Mouse (Mus musculus) R1 (cell line): Measurements from ENCODE around the gene Medag.

Experiments used
- DNase-seq: peaks from one replicate; pipeline ENCODE4 v3.0.0-alpha.2; 2018; ENCODE audit warnings: low read depth, low spot score

The Medag gene

GRCm38 (mm10) chr5:149382601-149383000, 28.9 kb upstream of the Medag start:
- DNase-seq, result no peak

DNA sequence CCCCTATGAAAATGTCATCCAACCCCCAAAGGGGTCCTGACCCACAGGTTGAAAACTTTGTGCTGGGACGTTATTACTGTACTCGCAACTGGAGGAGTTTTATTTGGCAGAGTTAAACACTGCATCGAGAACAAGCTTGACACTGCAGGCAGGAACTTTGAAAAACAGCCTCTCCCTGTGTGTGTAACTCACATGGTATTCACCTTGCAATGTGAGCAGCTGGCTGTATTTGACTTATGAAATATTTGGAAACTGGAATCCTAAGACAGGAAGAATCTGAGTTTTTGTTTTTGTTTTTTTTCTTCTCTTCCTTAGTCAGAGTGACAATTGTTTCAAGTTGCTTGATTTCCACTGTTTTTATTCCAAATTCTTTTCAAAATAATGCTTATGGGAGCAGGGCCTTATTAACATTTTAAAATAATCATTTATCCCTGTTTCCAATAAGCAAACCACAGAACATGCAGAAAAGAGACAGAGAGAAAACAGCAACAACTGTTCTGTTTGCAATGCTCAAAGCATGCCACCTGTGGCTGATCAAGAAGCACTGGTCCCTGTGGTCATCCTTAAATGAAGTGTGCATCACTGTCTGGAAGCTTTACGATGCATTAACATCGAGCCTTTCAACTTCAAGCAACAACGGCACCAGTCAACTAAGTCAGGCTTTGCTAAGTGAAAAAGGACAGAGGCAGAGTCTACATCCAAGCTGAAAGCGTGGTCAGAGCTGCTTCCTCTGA, 26.2 kb upstream of the Medag start:
- no peak for DNase-seq

DNA sequence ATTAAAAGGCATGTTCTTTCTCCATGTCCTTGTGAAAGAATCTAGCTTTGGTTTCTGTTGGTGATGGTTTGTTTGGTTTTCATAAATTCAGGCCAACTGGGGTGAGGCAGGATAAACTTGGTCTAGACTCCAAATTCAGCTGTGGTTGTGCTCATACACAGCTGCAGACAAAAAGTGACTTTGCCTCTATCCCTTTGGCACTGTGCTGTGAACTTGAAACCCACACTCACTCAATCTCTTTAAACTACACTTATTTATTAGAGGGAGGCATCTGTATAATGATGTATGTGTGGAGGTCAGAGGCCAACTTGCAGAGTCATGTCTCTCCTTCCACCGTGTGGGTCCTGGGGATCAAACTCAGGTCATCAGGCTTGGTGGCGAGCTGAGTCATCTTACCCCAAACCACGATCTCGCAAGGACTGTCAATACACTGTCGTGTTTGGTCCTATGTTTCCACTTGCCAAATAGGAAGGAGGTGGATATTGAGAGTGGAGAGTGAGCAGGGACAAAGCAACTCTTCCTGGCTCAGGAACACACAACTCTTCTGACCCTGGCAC, 25.2 kb upstream of the Medag start:
- DNase-seq, result no peak

DNA sequence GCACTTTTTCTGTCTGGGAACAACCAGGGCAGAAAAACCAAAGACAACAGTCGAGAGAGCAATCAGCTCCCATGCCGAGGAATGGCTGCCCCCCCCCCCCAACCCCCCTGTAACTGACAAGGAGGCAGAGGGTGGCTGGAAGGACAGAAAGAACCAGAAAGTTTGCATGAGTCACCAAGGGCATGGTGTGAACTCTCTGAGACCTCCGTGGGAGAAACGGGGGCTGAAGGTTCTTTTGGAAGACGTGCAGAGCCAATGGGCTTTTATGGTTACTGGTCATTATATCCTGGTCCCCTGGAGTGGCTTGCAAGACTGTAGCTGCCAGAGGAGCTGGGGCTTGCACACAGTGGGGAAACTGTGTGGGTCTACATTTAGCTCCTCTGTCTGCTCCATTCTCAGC, 22.6 kb upstream of the Medag start:
- DNase-seq, result peak; percentile 29

DNA sequence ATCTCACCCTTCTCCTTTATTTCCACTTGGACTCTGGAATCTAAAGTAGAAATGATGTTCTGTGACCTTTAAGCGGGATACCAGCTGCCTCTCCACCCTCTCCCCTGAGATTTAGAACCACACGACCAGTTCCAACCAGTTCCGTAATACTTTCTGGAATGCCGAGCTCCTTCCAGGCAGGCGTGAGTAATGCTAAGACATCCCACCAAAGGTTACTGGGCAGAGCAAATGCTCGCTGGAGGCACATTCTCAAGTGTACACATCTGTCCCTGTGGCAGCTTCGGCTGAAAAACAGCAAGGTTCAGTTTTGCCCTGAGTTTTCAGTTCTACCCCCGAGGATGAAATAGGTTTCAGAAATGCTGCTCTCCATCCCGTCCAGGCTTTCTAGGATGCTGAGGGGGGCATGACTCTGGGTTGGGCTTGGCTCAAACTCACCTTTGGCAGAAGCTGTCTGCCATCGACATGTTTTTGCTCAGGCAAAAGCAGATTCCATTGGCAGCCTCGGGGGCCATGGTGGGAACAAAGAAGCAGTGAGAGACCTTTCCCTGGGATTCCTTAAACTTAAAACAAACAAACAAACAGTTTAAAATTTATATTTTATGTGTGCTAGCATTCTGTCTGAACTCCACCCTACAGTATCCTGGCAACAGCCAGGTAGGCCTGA, 21.9 kb upstream of the Medag start:
- peak; percentile 85 for DNase-seq

DNA sequence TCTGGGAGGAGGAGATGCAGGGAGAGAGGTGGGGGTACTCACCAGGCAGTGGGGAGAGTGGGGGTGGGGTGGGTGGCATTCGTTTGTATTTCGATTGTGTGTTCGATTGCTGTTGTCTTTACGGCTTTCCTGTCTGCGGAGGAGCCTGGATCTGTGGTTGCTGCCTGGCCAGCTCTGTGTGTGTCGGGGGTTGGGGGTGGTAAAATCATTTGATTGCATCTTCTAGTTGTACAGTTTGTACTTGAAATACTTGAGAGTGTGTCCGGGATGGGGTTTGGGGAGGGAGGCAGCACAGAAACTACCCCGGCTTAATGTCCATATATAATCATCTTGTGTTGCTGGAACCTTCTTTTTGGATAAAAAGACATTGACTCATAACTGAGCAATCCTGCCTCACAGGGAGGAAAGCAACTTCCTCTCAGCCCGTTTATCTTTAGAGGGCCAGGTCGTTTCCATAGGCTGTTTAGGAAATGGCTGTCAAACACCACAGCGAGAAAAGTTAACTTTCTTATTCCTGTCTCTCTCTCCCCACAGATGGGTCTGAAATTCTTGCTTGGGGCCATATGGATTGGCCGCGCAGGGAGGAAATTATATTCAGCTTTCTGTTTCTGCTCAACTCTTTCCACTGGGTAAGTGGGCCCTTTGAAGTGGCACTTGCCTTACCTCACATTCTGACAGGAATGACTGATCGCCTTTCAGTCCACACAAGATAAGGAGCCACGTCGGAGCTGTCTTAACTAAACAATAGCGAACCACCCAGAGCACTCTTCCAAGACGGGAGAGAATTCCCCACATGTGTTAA, 19.8 kb upstream of the Medag start:
- no peak for DNase-seq

GRCm38 (mm10) chr5:149392420-149392988, 19.0 kb upstream of the Medag start:
- DNase-seq, result peak; percentile 70

GRCm38 (mm10) chr5:149401446-149401975, 10.0 kb upstream of the Medag start:
- no peak for DNase-seq

DNA sequence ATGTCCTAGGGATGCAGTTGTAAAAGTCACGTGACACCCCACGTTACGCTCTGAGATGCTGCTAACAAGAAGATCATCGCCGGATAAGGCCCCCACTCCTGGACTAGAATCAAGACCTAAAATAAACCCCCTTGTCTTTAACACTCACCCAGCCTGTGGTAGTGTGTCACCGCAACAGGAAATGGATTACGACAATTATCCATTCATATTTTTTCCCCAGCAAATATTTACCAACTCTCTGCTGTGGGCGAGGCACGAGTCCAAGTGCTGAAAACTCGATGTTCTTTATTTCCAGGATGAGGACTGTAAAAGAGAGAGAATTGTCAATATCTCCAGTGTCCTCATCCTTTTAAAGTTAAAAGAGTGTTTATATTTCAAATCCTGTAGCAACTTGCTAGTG, 9.5 kb upstream of the Medag start:
- no peak for DNase-seq

DNA sequence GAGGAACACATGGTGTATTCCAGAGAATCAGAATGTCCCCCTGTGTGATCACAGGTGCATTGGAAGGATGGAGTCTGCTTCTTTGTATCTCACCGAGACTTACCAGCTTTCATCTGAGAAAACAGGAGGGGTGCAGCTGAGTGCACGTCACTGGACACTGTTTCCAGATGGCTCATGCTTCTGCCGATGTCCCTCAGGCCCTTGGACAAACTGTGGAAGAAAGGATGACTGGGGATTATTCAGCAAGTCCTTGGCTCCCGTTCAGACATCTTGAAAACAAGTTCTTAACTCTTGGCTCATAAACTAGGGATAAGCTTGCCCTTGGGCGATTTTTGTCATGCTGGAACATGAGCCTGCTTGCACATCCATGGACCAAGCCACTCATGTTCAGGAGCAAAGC, 8.2 kb upstream of the Medag start:
- no peak for DNase-seq

- DNase-seq, result peak; percentile 34
Observed at GRCm38 (mm10) chr5:149404710-149405109, 6.8 kb upstream of the Medag start.

DNA sequence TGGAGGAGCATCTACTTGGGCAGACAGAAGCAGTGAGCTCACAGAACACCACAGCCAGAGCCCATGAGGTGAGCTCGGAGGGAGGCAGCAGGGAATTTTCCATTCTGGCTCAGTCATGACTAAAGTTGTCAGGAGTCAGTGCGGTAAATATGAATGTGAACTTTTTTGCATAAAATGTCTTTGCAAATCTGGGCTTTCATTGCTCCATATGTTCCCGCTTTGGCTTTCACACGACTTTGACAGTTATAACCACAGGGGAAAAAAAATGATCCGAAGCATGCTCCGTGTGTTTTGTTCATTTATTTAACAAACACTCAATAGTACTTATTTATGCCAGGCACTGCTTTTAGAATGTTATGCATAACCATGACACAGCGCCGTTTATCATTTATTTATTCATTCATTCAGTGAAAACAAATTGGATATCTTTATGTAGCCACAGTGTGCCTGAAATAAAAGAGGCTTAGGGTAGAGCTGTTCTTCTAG, 4.7 kb upstream of the Medag start:
- DNase-seq, result no peak

DNA sequence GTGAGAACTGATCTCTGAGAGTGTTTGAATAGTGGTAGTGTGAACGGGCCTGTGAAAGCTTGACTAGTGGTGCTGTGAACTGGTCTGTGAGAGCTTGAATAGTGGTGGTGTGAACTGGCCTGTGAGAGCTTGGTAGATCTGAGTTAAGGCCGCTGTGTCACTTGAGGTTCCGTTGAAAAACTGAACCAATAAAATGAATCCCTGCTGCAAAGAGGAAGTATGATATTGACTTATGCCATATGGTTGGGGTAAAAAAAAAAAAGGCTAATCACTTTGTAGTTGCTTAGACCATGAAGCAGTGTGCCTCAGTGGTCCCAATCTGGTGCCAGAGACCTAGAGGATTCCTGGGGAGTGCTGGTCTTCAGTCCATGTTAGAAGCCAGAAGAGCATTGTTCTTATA, 2.0 kb upstream of the Medag start:
- no peak for DNase-seq

GRCm38 (mm10) chr5:149412194-149412575, 636 bp downstream of the Medag start:
- DNase-seq, result no peak

- DNase-seq, result no peak
Observed at GRCm38 (mm10) chr5:149412671-149413070, 1.1 kb downstream of the Medag start.

GRCm38 (mm10) chr5:149414369-149415167, 3.0 kb downstream of the Medag start:
- DNase-seq, result no peak

DNA sequence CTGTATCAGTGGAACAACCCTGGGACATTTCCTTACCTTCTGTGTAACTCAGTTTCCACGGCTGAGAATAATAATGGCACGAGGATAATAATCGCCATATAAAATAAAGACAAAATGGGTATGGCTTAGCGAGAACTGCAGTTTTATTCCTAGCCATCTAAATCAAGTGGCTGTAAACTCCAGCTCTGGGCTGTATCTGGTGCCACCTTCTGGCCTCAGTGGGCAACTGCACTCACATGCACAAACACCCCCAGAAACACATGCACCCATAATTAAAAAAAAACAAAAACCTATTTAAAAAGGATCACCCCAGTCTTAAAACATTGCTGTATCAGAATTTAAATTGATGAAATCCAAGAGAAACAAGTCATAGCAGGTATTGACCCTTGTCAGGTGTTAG, 5.8 kb downstream of the Medag start:
- DNase-seq, result peak; percentile 48

- no peak for DNase-seq
Observed at GRCm38 (mm10) chr5:149426525-149426924, 15.0 kb downstream of the Medag start.

- no peak for DNase-seq
Observed at GRCm38 (mm10) chr5:149427277-149428060, 15.9 kb downstream of the Medag start.

DNA sequence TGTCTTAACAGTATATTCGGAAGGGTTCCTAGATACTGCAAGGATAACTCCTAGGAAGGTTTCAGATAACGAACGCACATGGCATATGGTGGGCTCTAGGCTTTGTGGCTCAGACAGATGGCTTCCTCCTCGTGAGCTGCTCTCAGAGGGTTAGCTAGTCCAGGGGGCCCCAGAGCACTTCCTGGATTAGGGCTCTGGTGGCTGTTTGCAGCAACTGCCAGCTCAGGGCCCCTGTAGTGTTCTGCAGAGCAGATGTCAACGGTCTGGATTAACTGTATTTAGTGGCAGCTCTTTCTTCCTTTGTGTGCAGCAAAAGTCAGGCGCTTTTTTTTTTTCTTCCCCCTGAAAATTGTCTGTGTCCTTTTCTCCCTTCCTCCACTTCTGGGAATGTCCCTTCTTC, 16.8 kb downstream of the Medag start:
- no peak for DNase-seq
